Mouse (Mus musculus) forebrain, embryonic 11.5 days (tissue): ENCODE results near the gene Myo9a. TPM values are rescaled to one million over a fixed set of nuclear protein-coding genes. Genes with fewer than 3 reads are reported as not detected.

ENCODE experiments used
- ATAC-seq: fragments of 200-750 bp; cut with Nextera tagmentation; replicated peaks from 2 replicates; pipeline ENCODE4 v1.8.0; 2017; ENCODE audit warnings: moderate TSS enrichment; ENCODE audit not compliant: low FRiP score
- DNase-seq: peaks from one replicate; pipeline ENCODE4 v3.0.0-alpha.2; 2017; ENCODE audit warnings: low spot score
- H3K27ac ChIP-seq: fragments of 300-500 bp; sonication (generic); 2 replicates; pipeline ENCODE4 v1.5.1; 2014; ENCODE audit warnings: low read depth, low read length
- H3K27me3 ChIP-seq: fragments of 300-500 bp; sonication (generic); 2 replicates; pipeline ENCODE4 v1.6.1; 2014; ENCODE audit warnings: mild to moderate bottlenecking, low read length, mixed read lengths; ENCODE audit not compliant: control insufficient read depth, insufficient read depth
- H3K36me3 ChIP-seq: fragments of 300-500 bp; sonication (generic); 2 replicates; pipeline ENCODE4 v1.6.1; 2014; ENCODE audit warnings: mild to moderate bottlenecking, low read length, moderate library complexity, mixed read lengths; ENCODE audit not compliant: control insufficient read depth, insufficient read depth
- H3K4me1 ChIP-seq: fragments of 300-500 bp; sonication (generic); replicated peaks from 2 replicates; pipeline ENCODE4 v1.6.1; 2014; ENCODE audit warnings: low read length, mixed read lengths; ENCODE audit not compliant: control insufficient read depth, insufficient read depth
- H3K4me2 ChIP-seq: fragments of 300-500 bp; sonication (generic); 2 replicates; pipeline ENCODE4 v1.6.1; 2014; ENCODE audit warnings: low read depth, mild to moderate bottlenecking, low read length, moderate library complexity, mixed read lengths; ENCODE audit not compliant: severe bottlenecking
- H3K4me3 ChIP-seq: fragments of 300-500 bp; sonication (generic); 2 replicates; pipeline ENCODE4 v1.5.1; 2014; ENCODE audit warnings: low read depth, low read length
- H3K9ac ChIP-seq: fragments of 300-500 bp; sonication (generic); 2 replicates; pipeline ENCODE4 v1.6.1; 2014; ENCODE audit warnings: low read length
- H3K9me3 ChIP-seq: fragments of 300-500 bp; sonication (generic); 2 replicates; pipeline ENCODE4 v1.6.1; 2016; ENCODE audit warnings: low read length, mixed read lengths; ENCODE audit not compliant: control insufficient read depth
- WGBS: fragments of 180-500 bp; shearing (Covaris S2); extraction: QIAGEN DNeasy Blood & Tissue Kit; methylation state at CpG from one replicate; pipeline ENCODE4 v1.1.7; 2014; 5-methylcytosine and 5-hydroxymethylcytosine counted together
- polyA plus RNA-seq: library from polyadenylated mRNA; unstranded; fragments of >200 nt; fragmentation: Nextera tagmentation; extraction: Ambion mirVana; gene quantifications from 2 replicates; pipeline ENCODE4 v1.2.1, GENCODE M21; 2014

Myo9a gene
- polyA plus RNA-seq, 1 experiment from 2014 or later, result 18.4 TPM

GRCm38 (mm10) chr9:59723096-59723657 lies 27.5 kb upstream of the Myo9a start:
- DNase-seq, result peak; percentile 75
- H3K27ac ChIP-seq, result no peak overlapping the region
- H3K4me1 ChIP-seq, result peaks cover 3% of the 10 kb centered on the region; the same call in 1 of the 2 replicates
- H3K36me3 ChIP-seq, result no peaks in the 10 kb centered on the region
- no peaks in the 10 kb centered on the region for H3K9me3 ChIP-seq
- 19% methylated on average over 10 of the region's 10 CpGs for WGBS
- no peak overlapping the region for H3K4me3 ChIP-seq
- H3K27me3 ChIP-seq, result no peaks in the 10 kb centered on the region
- no peak for ATAC-seq
- peak overlapping the region; percentile 41; the same call in 1 of the 2 replicates for H3K9ac ChIP-seq
- no peak overlapping the region for H3K4me2 ChIP-seq

- Histone ChIP-seq H3K9ac (no peak overlapping the region), H3K4me2 (no peak overlapping the region), H3K4me3 (no peak overlapping the region), H3K9me3 (no peaks in the 10 kb centered on the region), H3K27me3 (no peaks in the 10 kb centered on the region), H3K36me3 (no peaks in the 10 kb centered on the region), H3K4me1 (peaks cover 3% of the 10 kb centered on the region; the same call in 1 of the 2 replicates), H3K27ac (no peak overlapping the region)
- 73% methylated on average over 8 of the region's 8 CpGs for WGBS
- ATAC-seq (no peak), DNase-seq (no peak)
Observed at GRCm38 (mm10) chr9:59723791-59724442, 26.8 kb upstream of the Myo9a start.

- ATAC-seq (no peak), DNase-seq (no peak)
- H3K36me3 ChIP-seq, result no peaks in the 10 kb centered on the region
- no peak overlapping the region for H3K4me3 ChIP-seq
- no peak overlapping the region for H3K27ac ChIP-seq
- H3K4me1 ChIP-seq, result peaks cover 3% of the 10 kb centered on the region; the same call in 1 of the 2 replicates
- H3K4me2 ChIP-seq, result no peak overlapping the region
- H3K9me3 ChIP-seq, result no peaks in the 10 kb centered on the region
- no peaks in the 10 kb centered on the region for H3K27me3 ChIP-seq
- 92% methylated on average over 10 of the region's 10 CpGs for WGBS
- H3K9ac ChIP-seq, result no peak overlapping the region
Observed at GRCm38 (mm10) chr9:59725515-59725914, 25.2 kb upstream of the Myo9a start.

- ATAC-seq (no peak), DNase-seq (no peak)
- Histone ChIP-seq H3K27ac (no peak overlapping the region), H3K9me3 (no peaks in the 10 kb centered on the region), H3K9ac (no peak overlapping the region), H3K4me3 (no peak overlapping the region), H3K27me3 (no peaks in the 10 kb centered on the region), H3K36me3 (no peaks in the 10 kb centered on the region), H3K4me2 (no peak overlapping the region), H3K4me1 (peaks cover 3% of the 10 kb centered on the region; the same call in 1 of the 2 replicates)
- WGBS, result 86% methylated on average over 11 of the region's 11 CpGs
Observed at GRCm38 (mm10) chr9:59727569-59728286, 23.0 kb upstream of the Myo9a start.

- no peak overlapping the region for H3K9ac ChIP-seq
- no peak for ATAC-seq
- no peak overlapping the region for H3K4me2 ChIP-seq
- WGBS, result 96% methylated on average over 5 of the region's 5 CpGs
- no peak overlapping the region for H3K4me3 ChIP-seq
- no peaks in the 10 kb centered on the region for H3K36me3 ChIP-seq
- no peaks in the 10 kb centered on the region for H3K9me3 ChIP-seq
- H3K27ac ChIP-seq, result no peak overlapping the region
- H3K27me3 ChIP-seq, result no peaks in the 10 kb centered on the region
- no peak for DNase-seq
- no peaks in the 10 kb centered on the region for H3K4me1 ChIP-seq
Observed at GRCm38 (mm10) chr9:59731136-59731535, 19.6 kb upstream of the Myo9a start.

- Histone ChIP-seq H3K4me1 (no peaks in the 10 kb centered on the region), H3K27me3 (no peaks in the 10 kb centered on the region), H3K9ac (no peak overlapping the region), H3K9me3 (no peaks in the 10 kb centered on the region), H3K36me3 (no peaks in the 10 kb centered on the region), H3K4me3 (no peak overlapping the region), H3K27ac (no peak overlapping the region), H3K4me2 (no peak overlapping the region)
- DNase-seq (no peak), ATAC-seq (no peak)
- 85% methylated on average over 6 of the region's 6 CpGs for WGBS
Observed at GRCm38 (mm10) chr9:59733075-59733474, 17.6 kb upstream of the Myo9a start.

GRCm38 (mm10) chr9:59735394-59735793 lies 15.3 kb upstream of the Myo9a start:
- Histone ChIP-seq H3K27ac (no peak overlapping the region), H3K9ac (no peak overlapping the region), H3K4me1 (no peaks in the 10 kb centered on the region), H3K27me3 (no peaks in the 10 kb centered on the region), H3K4me3 (no peak overlapping the region), H3K4me2 (no peak overlapping the region), H3K36me3 (no peaks in the 10 kb centered on the region), H3K9me3 (no peaks in the 10 kb centered on the region)
- 84% methylated on average over 4 of the region's 4 CpGs for WGBS
- ATAC-seq (no peak), DNase-seq (no peak)

- WGBS, result 94% methylated on average over 2 of the region's 2 CpGs
- no peaks in the 10 kb centered on the region for H3K9me3 ChIP-seq
- H3K27ac ChIP-seq, result no peak overlapping the region
- H3K4me2 ChIP-seq, result no peak overlapping the region
- H3K36me3 ChIP-seq, result no peaks in the 10 kb centered on the region
- no peaks in the 10 kb centered on the region for H3K4me1 ChIP-seq
- H3K27me3 ChIP-seq, result no peaks in the 10 kb centered on the region
- no peak for DNase-seq
- ATAC-seq, result no peak
- H3K9ac ChIP-seq, result no peak overlapping the region
- no peak overlapping the region for H3K4me3 ChIP-seq
Observed at GRCm38 (mm10) chr9:59740593-59740992, 10.1 kb upstream of the Myo9a start.
